Mouse (Mus musculus) telencephalon, adult 2 months (tissue): ENCODE measurements around the gene Dnase1l1.

Experiments used
- DNase-seq: peaks from one replicate; pipeline ENCODE4 v3.0.0-alpha.2; 2011; ENCODE audit warnings: low read depth, low spot score

Dnase1l1 gene

GRCm38 (mm10) chrX:74281732-74282394, at the start of gene Dnase1l1, which contains the start of gene Taz:
TSS of gene Dnase1l1 (minus strand) at chrX:74282337.
TSS of gene Taz (plus strand) at chrX:74281912.
- DNase-seq: no peak

GRCm38 (mm10) chrX:74330166-74330930, 48.2 kb upstream of the Dnase1l1 start:
- no peak for DNase-seq

GRCm38 (mm10) chrX:74329215-74329671, 47.1 kb upstream of the Dnase1l1 start:
- DNase-seq: no peak

GRCm38 (mm10) chrX:74328725-74329161, 46.6 kb upstream of the Dnase1l1 start, which contains the start of gene Plxna3:
TSS of gene Plxna3 (plus strand) at chrX:74329066.
- DNase-seq: peak; percentile 18

- DNase-seq: peak; percentile 80
Observed at GRCm38 (mm10) chrX:74312540-74313464, 30.7 kb upstream of the Dnase1l1 start, which contains the start of gene Fam50a. TSS of gene Fam50a (plus strand) at chrX:74313033.

GRCm38 (mm10) chrX:74304867-74305700, 22.9 kb upstream of the Dnase1l1 start, which contains the start of gene Gdi1:
TSS of gene Gdi1 (plus strand) at chrX:74304998.
- peak; percentile 55 for DNase-seq

DNA sequence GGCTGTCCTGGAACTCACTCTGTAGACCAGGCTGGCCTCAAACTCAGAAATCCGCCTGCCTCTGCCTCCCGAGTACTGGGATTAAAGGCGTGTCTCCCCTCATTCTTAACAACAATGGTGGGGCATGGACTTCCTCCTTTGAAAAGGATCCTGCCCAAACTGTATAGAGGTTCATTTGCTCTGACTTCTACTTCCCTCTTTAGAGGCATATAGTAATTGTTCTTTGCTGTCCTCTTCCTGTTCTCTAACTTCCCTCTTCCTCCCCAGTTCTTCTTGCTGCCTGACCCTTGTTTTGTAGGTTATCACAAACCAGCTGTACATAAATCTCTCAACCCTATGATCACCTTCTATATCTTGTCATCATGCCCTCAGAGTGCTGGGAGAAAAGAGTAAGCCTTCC, 17.6 kb upstream of the Dnase1l1 start:
- no peak for DNase-seq

DNA sequence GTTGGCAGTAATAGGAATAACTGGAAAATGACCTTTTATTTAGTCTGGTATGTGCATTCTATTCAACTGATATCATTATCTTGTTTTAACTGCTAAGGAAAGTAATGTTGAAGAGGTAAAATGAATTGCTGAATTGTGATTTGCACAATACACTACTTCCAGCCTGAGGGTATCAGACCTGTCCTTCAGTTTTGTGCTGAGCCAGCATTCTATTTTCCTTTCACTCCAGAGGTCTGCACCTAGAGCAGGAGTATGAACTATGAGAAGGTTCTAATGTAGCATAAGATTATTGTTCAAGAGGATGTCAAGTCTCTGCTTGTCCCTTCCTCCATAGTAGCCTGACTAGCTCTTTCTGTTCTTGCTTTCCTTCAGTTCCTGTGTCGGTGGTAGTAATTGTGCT, 16.2 kb upstream of the Dnase1l1 start:
- no peak for DNase-seq

DNA sequence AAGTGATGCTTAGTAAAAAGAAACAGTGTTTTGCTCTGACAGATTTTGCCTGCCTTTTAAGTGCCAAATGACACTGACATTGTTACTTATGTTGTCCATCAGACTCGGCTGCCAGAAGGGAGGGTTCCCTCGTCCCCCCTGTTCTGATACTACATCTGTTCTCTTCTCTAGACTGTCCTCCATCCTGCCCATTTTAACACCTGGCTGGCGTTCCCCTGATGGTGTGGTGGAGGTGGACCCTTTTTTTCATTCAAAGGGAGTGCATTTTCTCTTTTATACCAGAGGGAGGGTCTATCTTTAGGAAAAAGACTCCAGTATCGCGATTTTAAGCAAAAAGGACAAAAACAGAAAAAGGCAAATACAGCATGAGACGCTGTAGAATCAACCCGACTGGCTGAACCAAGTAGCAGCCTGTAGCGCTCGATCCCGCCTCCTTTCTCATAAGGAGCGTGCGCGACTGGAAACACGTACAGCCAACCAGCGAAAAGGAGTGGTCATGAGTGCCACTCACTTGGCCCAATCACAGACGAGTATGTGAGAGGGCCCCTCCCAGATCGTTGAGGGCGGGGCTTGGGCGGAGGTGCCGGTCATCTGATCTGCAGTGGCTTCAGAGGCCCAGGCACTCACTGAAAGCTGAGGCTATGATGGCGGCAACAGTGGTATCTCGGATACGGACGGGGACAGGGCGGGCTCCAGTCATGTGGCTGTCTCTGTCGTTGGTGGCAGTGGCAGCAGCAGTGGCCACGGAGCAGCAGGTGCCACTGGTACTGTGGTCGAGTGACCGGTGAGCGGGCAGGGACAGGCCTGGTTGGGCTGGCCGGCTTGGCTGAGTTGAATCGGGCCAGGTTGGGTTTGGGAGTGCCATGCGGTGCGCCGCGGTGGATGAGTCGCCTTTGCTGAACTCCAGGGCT, 14.7 kb upstream of the Dnase1l1 start, which contains the start of gene Atp6ap1:
Atp6ap1 (plus strand) TSS at position 560 of the 911 bp plus-strand sequence.
- DNase-seq: peak; percentile 95

GRCm38 (mm10) chrX:74293431-74293830, 11.3 kb upstream of the Dnase1l1 start:
- no peak for DNase-seq

GRCm38 (mm10) chrX:74283092-74283437, 928 bp upstream of the Dnase1l1 start:
- DNase-seq: no peak

DNA sequence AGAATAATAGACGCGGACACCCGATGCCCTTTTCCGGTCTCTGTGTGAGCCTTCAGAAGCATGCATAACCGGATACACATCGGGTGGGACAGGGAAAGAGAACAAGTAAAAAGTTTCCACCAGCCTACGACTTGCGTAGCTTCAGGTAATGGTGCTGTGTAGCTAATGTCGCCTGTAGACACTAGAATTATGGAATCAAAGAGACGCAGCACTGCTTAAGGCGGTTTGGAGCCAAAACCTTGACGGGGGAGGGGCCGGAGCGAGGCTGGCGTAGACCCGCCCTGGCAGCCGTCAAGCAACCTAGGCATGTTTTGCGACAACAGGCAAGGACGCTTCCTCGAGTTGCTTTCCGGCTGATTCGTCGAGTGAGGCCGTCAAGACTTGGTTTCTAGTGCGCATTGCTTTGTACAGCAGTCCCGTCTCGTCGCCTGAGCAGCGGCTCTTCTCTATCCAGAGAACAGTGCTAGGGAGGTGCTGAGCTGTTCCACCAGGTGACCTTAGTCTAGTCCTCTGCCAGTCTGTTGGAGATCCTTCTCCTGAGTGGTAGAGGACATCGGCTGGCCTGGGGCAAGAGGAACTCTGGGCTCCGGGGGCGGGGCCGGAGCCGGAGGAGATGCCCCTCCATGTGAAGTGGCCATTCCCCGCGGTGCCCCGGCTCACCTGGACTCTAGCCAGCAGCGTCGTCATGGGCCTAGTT, 406 bp upstream of the Dnase1l1 start:
- DNase-seq: peak; percentile 85

DNA sequence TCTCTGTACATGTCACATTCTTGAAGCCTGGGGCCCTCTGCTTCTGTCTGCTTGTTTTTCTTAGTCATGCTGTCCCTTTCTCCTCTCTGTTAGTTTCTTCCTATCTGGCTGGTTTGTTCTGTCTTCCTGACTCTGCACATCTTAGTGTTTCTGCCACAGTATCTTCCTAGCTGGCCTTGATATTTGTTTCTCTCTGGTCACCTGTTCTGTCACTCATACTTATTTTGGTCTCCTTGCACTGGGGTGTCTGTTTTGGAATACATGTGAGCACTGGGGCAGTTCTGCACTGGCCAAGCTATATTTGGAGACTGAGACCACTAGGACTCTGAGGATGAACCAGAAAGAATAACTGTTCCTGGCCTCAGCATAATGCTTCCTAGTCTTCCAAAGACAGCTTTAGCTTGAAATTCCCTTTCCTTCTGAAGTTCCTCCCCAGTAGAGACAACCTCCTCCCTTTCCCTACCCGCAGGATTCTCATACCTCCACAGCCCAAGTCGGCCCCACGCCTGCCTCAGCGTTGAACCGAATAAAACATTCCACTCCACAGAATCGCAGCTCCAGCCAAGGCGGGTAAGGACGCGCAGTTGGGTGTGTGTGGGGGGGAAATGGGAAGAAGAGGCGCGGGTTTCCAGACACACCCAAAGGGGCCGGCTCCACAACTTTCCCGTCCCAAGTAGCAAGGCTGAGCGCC, 951 bp downstream of the Dnase1l1 start:
- no peak for DNase-seq

- DNase-seq: no peak
Observed at GRCm38 (mm10) chrX:74277916-74278315, 4.2 kb downstream of the Dnase1l1 start.

GRCm38 (mm10) chrX:74273422-74274322, 8.5 kb downstream of the Dnase1l1 start:
- DNase-seq: no peak

DNA sequence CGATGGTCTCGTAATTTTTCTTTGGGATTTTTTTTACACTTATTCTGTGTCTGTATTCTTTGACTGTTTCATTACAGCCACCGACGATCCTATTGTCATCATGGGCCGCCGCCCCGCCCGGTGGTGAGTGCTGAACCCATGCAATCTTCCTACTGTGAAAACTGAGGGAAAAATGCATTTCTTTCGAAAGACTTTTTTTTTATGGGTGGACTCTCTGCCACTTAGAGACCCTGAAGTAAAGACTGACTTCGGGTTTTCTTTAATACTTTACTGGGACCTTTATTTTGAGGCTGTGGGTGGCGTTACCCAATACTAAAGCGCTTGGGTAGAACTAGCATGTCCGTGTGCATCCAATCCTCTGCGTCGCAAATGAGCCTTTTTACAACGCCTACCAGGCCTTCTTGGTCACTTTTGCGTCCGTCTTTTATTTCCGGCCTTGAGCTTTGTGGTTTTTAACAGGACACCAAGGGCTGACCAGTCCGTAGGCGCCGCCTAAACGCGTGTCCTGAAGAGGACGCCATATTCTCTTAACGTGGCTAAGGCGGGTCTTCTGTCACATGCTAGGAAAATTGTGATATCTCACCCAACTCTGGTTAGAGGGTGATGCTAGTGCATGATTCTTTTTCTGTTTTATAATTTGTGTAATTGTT, 11.1 kb downstream of the Dnase1l1 start:
- no peak for DNase-seq
